Mouse (Mus musculus) hindbrain, embryonic 16.5 days (tissue): ENCODE measurements around the gene Resp18. TPM values are rescaled to one million over a fixed set of nuclear protein-coding genes. Genes with fewer than 3 reads are reported as not detected.

ENCODE experiments used
- ATAC-seq: fragments of 200-750 bp; cut with Nextera tagmentation; 2 replicates; pipeline ENCODE4 v1.8.0; 2017; ENCODE audit warnings: moderate TSS enrichment, moderate library complexity
- H3K27ac ChIP-seq: fragments of 300-500 bp; sonication (generic); 2 replicates; pipeline ENCODE4 v1.5.1; 2014; ENCODE audit warnings: low read depth, mild to moderate bottlenecking, control low read depth, low read length, moderate library complexity
- H3K27me3 ChIP-seq: fragments of 300-500 bp; sonication (generic); replicated peaks from 2 replicates; pipeline ENCODE4 v1.6.1; 2014; ENCODE audit warnings: low read length; ENCODE audit not compliant: control insufficient read depth, insufficient read depth
- H3K36me3 ChIP-seq: fragments of 300-500 bp; sonication (generic); 2 replicates; pipeline ENCODE4 v1.6.1; 2014; ENCODE audit warnings: mild to moderate bottlenecking, low read length, moderate library complexity, mixed read lengths; ENCODE audit not compliant: control insufficient read depth, insufficient read depth
- H3K4me1 ChIP-seq: fragments of 300-500 bp; sonication (generic); 2 replicates; pipeline ENCODE4 v1.6.1; 2014; ENCODE audit warnings: low read depth, low read length; ENCODE audit not compliant: control insufficient read depth, insufficient read depth
- H3K4me2 ChIP-seq: fragments of 300-500 bp; sonication (generic); 2 replicates; pipeline ENCODE4 v1.6.1; 2014; ENCODE audit warnings: mild to moderate bottlenecking, low read length, control low read depth, moderate library complexity
- H3K4me3 ChIP-seq: fragments of 300-500 bp; sonication (generic); 2 replicates; pipeline ENCODE4 v1.5.1; 2014; ENCODE audit warnings: mild to moderate bottlenecking, low read length, control low read depth, moderate library complexity
- H3K9ac ChIP-seq: fragments of 300-500 bp; sonication (generic); 2 replicates; pipeline ENCODE4 v1.6.1; 2014; ENCODE audit warnings: low read depth, mild to moderate bottlenecking, control low read depth, low read length, moderate library complexity
- H3K9me3 ChIP-seq: fragments of 300-500 bp; sonication (generic); 2 replicates; pipeline ENCODE4 v1.6.1; 2014; ENCODE audit warnings: mild to moderate bottlenecking, low read length, moderate library complexity; ENCODE audit not compliant: control insufficient read depth
- WGBS: fragments of 180-500 bp; shearing (Covaris S2); extraction: QIAGEN DNeasy Blood & Tissue Kit; methylation state at CpG from one replicate; pipeline ENCODE4 v1.1.7; 2014; 5-methylcytosine and 5-hydroxymethylcytosine counted together
- polyA plus RNA-seq: library from polyadenylated mRNA; unstranded; fragments of >200 nt; fragmentation: Nextera tagmentation; extraction: Ambion mirVana; gene quantifications from 2 replicates; pipeline ENCODE4 v1.2.1, GENCODE M21; 2015

Gene Resp18
- polyA plus RNA-seq, 1 experiment from 2014 or later: 327 TPM

- Histone ChIP-seq H3K9ac (no peak overlapping the region; the same call in 1 of the 2 replicates), H3K4me2 (no peak overlapping the region), H3K27ac (no peak overlapping the region), H3K4me3 (no peak overlapping the region), H3K27me3 (no peaks in the 10 kb centered on the region), H3K36me3 (no peaks in the 10 kb centered on the region), H3K4me1 (peaks cover 5% of the 10 kb centered on the region), H3K9me3 (no peaks in the 10 kb centered on the region)
- ATAC-seq: no peak
- WGBS: 40% methylated on average over 8 of the region's 8 CpGs
Observed at GRCm38 (mm10) chr1:75254625-75255013, 23.6 kb downstream of the Resp18 start.

- no peak overlapping the region for H3K9ac ChIP-seq
Observed at GRCm38 (mm10) chr1:75253849-75254624, 24.2 kb downstream of the Resp18 start.

DNA sequence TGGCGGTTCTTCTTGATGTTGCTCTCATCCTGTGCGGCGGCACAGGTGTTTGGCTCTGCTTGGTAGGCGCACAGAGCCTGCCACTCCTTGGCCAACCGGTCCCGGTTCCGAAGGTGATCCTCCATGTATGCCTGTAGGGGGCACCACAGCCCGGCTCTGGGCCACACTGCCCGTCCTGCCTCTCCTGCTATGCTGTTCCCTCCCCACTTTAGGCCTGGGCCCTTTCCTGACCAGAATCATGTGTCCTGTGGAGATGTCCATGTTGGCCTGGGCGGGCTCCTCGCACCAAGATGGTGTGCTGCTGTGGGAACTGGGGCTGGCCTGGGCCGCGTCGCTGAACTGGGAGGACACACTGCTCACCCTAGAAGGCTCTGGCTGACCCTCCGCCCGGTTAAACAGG is 25.2 kb downstream of the Resp18 start:
- Histone ChIP-seq H3K4me2 (no peak overlapping the region), H3K27me3 (no peaks in the 10 kb centered on the region), H3K9me3 (no peaks in the 10 kb centered on the region), H3K36me3 (no peaks in the 10 kb centered on the region), H3K27ac (no peak overlapping the region), H3K9ac (no peak overlapping the region), H3K4me3 (no peak overlapping the region), H3K4me1 (peaks cover 5% of the 10 kb centered on the region)
- 81% methylated on average over 16 of the region's 16 CpGs for WGBS
- no peak for ATAC-seq

More at GRCm38 (mm10) chr1:75253849-75254624, 24.2 kb downstream of the Resp18 start:
- Histone ChIP-seq H3K36me3 (no peaks in the 10 kb centered on the region), H3K4me3 (no peak overlapping the region), H3K27me3 (no peaks in the 10 kb centered on the region), H3K4me1 (peaks cover 5% of the 10 kb centered on the region), H3K27ac (peak overlapping the region; percentile 29; the same call in 1 of the 2 replicates), H3K9me3 (no peaks in the 10 kb centered on the region), H3K4me2 (no peak overlapping the region)
- 62% methylated on average over 16 of the region's 16 CpGs for WGBS
- ATAC-seq: no peak

GRCm38 (mm10) chr1:75252308-75252707 is 25.9 kb downstream of the Resp18 start:
- no peak overlapping the region for H3K27ac ChIP-seq
- H3K4me2 ChIP-seq: no peak overlapping the region
- no peak overlapping the region for H3K4me3 ChIP-seq
- no peak for ATAC-seq
- H3K9ac ChIP-seq: no peak overlapping the region
- 72% methylated on average over 13 of the region's 13 CpGs for WGBS
- no peaks in the 10 kb centered on the region for H3K27me3 ChIP-seq
- no peaks in the 10 kb centered on the region for H3K36me3 ChIP-seq
- no peaks in the 10 kb centered on the region for H3K9me3 ChIP-seq
- H3K4me1 ChIP-seq: peaks cover 5% of the 10 kb centered on the region

- no peaks in the 10 kb centered on the region for H3K36me3 ChIP-seq
- peaks cover 5% of the 10 kb centered on the region for H3K4me1 ChIP-seq
- no peaks in the 10 kb centered on the region for H3K27me3 ChIP-seq
- no peak overlapping the region; the same call in 1 of the 2 replicates for H3K27ac ChIP-seq
- WGBS: 3% methylated on average over 22 of the region's 22 CpGs
- H3K4me3 ChIP-seq: peak overlapping the region; percentile 8; the same call in 1 of the 2 replicates
- H3K4me2 ChIP-seq: peak overlapping the region; percentile 48
- H3K9ac ChIP-seq: no peak overlapping the region
- ATAC-seq: peak; percentile 23
- H3K9me3 ChIP-seq: no peaks in the 10 kb centered on the region
Observed at GRCm38 (mm10) chr1:75251112-75251970, 26.9 kb downstream of the Resp18 start.

DNA sequence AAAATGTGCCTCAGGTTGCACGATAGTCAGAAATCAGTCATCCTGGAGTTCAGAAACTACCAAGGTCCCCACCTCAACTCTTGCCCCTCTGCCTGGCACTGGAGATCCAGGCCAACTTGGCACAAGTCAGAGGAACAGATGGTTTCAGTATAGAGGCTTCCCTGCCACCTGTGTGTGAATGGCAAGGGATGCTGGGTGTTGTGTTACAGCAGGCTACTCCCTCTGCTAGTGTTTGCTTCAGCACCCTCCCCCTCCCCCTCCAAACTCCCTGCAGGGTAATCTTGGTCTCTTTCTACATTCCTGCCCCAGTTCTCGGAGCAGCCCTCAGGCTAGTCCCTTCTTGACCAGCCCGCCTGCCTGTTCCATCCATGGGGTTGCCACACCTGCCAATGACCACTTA is 27.7 kb downstream of the Resp18 start:
- H3K27me3 ChIP-seq: no peaks in the 10 kb centered on the region
- H3K4me3 ChIP-seq: no peak overlapping the region
- no peak overlapping the region for H3K9ac ChIP-seq
- no peak overlapping the region; the same call in 1 of the 2 replicates for H3K27ac ChIP-seq
- peaks cover 5% of the 10 kb centered on the region for H3K4me1 ChIP-seq
- ATAC-seq: no peak
- 58% methylated on average over 3 of the region's 3 CpGs for WGBS
- no peak overlapping the region for H3K4me2 ChIP-seq
- H3K36me3 ChIP-seq: no peaks in the 10 kb centered on the region
- H3K9me3 ChIP-seq: no peaks in the 10 kb centered on the region

DNA sequence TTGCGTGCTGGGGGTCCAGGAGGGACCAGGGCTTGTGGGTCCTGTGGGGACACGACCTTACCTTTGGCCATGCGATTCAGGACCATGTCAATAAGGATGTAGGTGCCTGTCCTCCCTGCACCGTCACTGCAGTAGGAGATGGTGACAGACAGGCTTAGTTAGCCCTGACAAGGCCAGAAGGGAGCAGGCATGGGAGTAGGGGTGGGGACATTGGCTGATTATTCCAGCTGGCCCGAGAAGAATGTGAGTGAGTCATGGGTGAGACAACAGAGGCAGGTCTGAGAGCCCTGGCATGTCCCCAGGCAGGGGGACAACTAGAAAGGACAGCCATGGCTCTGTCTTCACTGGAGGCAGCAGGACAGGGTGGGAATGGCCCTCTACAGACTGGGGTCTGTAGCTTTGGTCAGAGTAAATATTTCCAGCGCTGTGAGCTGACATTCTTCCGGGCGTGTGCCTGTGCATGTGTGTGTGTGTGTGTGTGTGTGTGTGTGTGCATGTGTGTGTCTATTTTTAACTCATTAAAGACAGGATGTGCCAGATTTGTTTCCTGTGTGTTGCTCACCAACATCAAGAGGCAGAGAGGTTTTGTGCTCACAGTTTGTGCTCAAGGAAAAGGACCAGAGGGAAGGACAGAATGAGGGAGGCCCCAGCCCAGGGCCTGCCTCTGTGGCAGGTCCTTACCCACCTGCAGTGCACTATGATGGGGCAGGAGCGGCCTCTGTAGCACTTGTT is 30.0 kb downstream of the Resp18 start:
- 53% methylated on average over 9 of the region's 9 CpGs for WGBS
- H3K27me3 ChIP-seq: no peaks in the 10 kb centered on the region
- no peaks in the 10 kb centered on the region; the same call in none of the 2 replicates for H3K4me1 ChIP-seq
- no peak overlapping the region for H3K27ac ChIP-seq
- no peaks in the 10 kb centered on the region for H3K9me3 ChIP-seq
- H3K4me2 ChIP-seq: no peak overlapping the region
- ATAC-seq: no peak
- peaks cover 6% of the 10 kb centered on the region for H3K36me3 ChIP-seq
- no peak overlapping the region for H3K9ac ChIP-seq
- no peak overlapping the region for H3K4me3 ChIP-seq

- H3K9me3 ChIP-seq: no peaks in the 10 kb centered on the region
- H3K4me2 ChIP-seq: no peak overlapping the region
- H3K4me1 ChIP-seq: no peaks in the 10 kb centered on the region; the same call in none of the 2 replicates
- H3K9ac ChIP-seq: peak overlapping the region; percentile 3; the same call in 1 of the 2 replicates
- H3K27ac ChIP-seq: no peak overlapping the region
- no peak overlapping the region for H3K4me3 ChIP-seq
- ATAC-seq: no peak
- 80% methylated on average over 16 of the region's 16 CpGs for WGBS
- no peaks in the 10 kb centered on the region for H3K27me3 ChIP-seq
- H3K36me3 ChIP-seq: peaks cover 6% of the 10 kb centered on the region
Observed at GRCm38 (mm10) chr1:75247071-75247930, 30.9 kb downstream of the Resp18 start.
